Mouse (Mus musculus) urinary bladder, postnatal 14 days (tissue): Measurements from ENCODE around the gene Gm5142.

Experiments
- DNase-seq: peaks from one replicate; pipeline ENCODE4 v3.0.0; 2021; ENCODE audit warnings: low spot score

Gene Gm5142

DNA sequence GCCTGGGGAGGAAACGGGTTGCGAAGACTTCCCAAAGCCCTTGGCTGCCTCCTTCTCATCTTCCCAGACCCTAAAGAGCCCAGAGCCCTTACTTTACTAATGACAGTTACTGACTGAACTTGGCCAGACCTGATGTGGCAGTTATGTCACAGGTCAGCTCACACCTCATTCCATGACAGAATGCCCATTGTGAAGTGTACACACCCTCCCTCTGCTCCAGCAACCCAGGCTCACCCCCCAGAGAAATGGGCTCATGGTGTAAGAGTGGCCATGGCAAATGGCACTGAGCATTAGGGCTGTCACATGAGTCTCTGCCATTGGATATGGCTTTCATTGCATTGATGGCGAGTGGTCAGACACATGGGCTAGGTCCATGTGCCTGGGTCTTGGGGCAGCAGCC lies at the start of gene Gm5142:
Gm5142 (minus strand) TSS at position 101 of the 400 bp plus-strand sequence.
- no peak for DNase-seq

DNA sequence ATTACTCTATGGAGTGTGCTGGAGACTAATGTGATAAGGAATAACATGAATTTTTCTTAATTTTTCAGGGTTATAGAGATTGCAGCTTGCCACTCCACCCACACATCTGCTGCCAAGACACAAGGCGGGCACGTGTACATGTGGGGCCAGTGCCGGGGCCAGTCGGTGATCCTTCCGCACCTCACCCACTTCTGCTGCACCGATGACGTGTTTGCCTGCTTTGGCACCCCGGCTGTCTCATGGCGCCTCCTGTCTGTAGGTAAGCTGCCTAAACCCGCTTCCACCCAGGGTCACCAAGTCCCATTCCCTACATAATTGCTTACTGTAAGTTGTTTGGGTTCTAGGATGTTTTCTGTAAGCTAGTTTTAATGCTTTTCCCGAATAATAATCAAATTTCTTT lies 47.7 kb upstream of the Gm5142 start:
- DNase-seq, result no peak

DNA sequence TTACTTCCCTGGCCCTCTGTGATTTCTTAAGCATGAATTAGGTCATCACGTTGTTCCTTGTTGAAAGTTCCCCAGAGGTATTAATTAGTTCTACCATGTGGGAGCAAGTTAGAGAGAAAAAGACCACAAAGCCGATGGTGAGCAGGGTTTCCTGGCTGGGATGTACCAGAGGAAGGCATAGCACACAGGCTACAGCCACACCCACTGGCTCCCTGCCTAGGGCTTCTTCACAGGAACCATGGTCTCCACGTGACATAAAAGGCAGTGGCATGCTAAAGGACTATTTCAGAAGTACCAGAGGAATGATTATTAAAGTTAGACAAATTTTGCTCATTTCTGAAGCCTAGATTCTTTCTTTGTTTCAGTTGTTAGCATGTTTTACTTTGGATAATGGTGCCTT lies 40.7 kb upstream of the Gm5142 start:
- DNase-seq, result no peak

DNA sequence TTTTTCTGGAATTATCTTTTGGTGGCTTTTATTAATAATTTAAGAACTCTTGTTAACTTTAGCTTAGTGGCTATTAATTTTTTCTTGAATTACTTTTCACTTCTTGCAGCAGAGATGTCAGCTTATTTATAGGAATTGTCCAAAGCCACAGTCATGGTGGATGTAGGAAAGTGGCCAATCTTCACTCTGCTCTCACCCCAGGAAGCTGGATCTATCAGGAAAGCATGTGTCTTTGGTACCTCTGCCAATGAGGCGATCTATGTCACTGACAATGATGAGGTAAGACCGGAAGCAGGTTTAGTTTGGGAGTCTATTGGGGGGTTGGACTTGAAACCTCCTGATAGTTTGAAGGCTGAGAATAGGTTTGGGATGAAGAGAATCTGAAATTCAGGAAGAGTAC lies 31.3 kb upstream of the Gm5142 start:
- no peak for DNase-seq

DNA sequence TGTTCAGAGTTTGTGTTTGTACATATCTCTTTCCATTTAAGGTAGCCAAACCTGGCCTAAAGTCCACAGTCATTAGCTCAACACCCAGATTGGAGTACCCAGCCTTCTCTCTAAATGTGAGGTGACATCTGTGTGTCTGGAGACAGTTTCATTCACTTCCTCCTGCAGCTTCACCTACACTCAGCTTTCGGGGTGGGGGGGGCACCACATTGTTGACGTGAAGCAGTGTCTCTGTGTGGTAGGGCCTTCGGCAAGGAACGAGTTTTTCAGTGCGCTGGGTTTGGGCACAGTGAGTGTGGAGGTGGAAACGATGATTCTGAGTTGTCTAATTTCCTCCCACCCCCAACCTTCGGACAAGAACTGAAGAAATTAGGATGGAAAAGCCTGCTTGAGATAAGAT lies 30.5 kb upstream of the Gm5142 start:
- DNase-seq, result no peak

DNA sequence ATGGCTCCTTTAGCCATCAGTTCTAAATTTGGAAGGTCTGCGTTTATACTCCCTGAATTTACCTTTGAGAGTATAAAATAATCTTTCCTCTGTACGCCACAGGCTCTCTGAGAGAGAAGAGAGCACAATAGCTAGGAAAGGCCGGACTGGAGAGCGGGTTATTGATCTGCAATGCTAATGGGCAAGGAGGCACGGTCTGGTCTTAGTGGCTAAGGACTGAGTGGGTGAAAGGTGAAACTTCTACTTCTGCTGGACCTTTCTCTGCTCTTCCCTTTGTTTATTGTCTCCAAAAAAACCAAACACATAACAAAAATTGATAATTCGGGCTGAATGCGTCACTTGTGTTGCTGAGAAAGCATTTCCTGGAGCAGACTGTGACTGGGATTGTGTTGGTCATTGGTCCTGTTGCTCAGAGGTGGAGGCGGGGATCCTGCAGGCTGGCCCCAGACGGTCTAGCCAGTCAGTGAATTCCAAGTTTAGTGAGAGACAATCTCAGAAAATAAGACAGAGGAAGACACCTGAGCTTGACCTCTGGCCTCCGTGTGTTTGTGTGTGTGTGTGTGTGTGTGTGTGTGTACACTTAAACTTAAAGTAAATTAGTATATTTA lies 27.5 kb upstream of the Gm5142 start:
- DNase-seq, result no peak

DNA sequence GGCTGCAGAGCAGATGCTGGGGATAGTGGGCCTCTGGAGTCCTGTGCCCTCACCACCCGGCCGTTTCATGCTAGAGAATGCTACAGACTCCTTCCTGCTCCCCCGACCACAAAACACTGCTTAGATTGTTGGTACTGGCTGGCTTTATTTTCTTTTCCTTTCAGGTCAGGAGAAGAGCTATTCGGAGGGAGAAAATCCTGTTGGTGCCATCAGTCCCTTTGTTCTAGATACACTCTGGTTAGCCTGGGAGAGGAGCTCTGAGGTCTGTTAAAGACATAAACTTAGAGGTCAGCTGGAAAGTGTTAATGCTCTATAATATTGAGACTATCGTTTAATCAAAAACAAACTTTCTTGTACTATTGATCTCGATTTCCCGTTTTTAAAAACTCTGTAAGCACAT lies 26.9 kb upstream of the Gm5142 start:
- DNase-seq, result no peak

DNA sequence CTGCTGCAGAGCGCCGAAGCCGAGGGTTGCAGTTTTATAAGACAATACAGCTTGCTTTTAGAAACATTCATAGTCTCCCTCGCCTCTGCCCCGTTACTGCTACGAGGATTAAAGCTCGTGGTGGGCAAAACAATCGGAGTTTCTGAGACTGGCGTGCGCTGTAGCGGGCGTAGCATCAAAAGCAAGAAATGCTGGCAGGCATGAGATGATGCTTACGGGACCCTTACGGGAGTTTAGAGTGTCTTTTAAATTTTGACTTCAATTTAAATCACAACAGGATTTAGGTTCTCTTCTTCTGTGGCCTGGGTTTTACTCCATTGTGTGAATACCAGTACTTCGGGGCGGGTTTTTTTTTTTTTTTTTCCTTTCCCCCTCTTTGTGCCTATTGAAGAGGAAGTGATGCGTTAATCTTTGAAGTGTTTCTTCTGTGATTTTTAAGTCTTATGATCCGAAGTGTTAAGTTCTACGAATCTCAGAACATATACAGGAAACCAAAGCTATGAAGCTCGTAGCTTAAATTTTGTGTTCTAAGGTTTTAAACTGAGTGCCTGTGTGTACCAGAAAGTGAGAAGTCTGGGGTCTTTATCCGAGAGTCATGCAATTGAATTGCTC lies 23.2 kb upstream of the Gm5142 start:
- no peak for DNase-seq

DNA sequence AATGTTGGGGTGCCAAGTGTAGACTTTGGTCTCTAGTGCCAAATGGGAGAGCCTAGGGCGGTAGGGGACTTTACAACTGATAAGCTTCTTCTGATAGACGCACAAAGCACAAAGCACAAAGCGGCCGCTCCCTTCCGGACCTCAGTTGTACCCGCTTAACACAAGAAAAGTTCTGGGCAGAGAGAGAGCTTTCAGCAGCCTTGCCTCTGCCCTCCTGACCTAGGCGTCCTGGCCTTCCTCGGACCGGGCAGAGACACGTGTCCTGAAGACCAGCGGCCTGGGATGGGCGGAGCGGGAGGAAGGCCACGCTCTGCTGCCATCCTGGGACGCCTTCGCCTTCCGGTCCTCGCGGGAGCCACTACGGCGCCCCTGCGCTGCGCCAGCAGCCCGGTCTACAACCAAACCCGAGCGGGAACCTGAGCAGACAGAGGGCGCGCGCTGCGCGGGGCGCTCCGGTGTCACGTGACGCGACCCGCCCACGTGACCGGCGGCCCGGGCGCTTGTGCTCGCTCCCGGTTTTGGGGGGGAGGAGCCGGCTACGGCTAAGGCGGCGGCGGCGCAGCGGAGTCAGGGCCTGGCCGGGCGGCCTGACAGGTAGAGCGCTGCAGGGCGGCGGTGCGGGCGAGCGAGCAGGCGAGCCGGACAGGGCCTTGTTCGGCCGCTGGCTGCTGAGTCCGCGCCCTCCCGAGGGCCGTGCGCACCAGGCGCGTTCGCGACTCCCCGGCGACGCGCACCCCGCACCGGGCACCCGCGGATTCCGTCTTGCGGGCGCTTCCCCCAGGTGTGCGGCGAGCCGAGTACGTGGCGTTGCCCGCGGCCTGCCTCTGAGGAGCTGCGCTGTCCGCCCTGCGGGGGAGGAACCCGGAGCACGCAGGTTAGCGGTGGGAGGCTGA lies 22.4 kb upstream of the Gm5142 start, which contains the start of gene Rcbtb1:
Rcbtb1 (plus strand) TSS at position 499 of the 893 bp plus-strand sequence.
- peak; percentile 92 for DNase-seq

DNA sequence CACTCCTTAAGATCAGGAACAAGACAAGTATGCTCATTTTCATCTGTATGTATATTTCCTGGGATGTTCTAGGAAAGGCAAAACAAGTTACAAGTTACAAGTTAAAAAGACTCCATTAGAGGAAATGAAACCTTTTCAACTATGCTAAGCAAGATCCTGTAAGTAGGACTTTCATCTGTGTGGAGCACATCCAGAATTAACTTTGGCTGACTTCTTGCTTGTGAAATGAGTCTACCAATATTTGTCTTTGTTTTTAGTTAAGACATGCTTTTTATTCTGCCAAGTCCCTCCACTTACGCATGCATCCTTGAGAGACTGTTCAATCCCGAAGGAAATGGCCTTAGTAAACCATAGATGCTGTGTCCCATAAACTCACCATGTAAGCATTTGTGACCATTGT lies 7.6 kb upstream of the Gm5142 start:
- DNase-seq, result no peak

DNA sequence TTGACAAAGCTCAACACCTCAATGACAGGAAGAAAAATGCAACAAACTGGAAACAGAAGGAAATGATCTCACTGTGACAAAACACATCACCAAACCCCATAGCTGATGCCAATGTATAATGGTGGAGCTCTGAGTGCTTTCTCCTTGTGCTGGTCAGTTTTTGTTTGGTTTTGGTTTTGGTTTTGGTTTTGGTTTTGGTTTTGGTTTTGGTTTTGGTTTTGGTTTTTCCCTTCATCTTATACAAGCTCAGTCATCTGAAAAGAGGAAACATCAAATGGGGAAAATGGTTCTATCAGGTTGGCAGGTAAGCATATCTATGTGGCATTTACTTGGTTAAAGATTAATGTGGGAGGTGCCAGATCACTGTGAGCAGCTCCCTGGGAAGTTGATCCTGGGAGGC lies 7.0 kb upstream of the Gm5142 start:
- no peak for DNase-seq

DNA sequence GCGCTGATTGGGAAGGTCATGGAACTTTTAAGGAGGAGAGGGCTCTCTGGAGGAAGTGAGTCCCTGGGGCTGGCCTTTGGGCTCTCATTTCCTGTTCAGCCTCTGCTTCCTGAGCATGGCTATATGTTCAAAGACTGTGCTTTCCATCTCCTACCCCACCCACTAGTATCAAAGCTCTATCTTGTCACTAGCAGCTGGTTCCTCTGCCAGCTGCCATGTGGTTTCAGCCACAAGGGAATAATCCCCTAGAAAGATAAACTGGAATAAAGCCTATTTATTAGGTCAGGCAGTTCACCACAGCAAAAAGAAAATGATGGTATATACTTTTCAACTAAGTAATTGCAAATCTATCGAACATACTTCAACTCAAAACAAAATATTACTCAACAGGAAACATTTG lies 4.2 kb upstream of the Gm5142 start:
- DNase-seq, result no peak

DNA sequence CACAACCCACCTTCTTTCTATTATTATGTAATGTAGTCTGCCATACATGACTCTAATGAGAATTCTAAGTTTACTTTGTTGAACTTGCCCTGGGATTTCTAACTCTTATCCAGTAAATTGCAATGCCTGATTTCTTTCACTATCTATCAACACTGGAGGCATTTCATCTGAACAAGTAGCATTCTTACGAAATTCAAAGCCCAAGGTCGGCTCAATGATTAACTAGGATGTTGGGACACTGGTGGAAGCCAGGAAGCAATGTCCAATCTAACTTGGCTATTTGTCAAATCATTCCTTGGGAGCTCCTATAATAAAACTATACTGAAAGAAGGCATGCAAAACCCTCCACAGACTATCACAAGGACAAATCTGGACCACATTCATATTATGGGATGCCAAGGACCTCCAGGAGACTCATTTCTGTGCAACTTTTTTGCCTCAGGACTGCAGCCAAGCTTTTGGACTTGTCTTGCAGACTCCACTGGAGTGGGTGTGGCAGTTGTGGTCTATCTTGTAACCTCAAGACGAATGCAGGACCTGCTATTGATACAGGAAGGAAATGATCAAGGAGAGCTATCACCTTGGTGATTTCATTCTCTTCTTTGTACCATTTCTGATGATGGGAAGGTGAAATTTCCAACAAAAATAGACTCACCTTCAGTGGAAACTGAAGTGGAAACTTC lies 21.4 kb downstream of the Gm5142 start:
- DNase-seq, result no peak

DNA sequence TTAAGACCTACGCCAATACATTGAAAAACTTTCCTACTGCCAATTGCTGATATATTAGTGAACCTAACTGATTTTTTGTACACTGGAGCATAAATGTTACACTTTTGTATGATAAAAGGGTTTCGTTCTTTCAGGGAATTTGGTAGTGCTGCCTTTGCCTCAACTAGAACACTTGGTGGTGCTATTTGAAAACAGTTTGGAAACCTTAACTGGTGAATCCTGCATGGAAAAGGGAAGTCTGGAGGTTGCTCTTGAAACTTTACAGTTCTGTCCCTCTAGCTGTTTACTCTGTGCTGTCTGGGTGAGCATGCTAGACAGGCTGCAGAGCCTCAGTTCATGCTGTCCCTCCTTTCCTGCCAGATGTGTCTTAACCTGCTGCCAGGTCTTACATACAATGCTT lies 23.0 kb downstream of the Gm5142 start:
- no peak for DNase-seq

DNA sequence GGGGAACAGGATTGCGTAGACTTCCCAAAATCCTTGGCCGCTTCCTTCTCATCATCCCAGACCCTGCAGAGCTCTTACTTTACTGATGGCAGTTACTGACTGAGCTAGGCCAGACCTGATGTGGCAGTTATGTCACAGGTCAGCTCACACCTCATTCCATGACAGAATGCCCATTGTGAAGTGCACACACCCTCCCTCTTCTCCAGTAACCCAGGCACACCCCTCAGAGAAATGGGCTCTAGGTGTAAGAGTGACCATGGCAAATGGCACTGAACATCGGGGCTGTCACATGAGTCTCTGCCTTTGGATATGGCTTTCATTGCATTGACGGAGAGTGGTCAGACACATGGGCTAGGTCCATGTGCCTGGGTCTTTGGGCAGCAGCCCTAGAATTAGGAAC lies 35.8 kb downstream of the Gm5142 start, which contains the start of gene 1700129C05Rik:
1700129C05Rik (minus strand) TSS at position 101 of the 400 bp plus-strand sequence.
- DNase-seq, result no peak

DNA sequence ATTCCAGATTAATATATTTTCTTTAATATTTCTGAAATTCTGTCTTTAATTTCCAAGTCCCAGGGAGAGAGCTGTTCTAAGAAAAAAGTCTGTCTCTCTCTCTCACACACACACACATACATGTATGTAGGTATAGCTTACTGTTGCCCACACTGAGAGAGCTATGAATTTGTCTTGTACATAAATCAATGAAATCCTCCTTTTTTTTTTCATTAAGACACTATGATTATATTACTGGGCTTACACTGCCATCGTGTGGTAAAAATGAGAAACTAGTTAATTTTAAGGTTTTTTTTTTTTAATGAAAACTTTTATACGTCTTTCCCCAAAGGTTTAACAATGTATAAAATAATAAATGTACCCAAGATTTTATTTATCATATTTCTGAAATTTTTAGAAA lies 64.3 kb downstream of the Gm5142 start:
- no peak for DNase-seq
